Mouse (Mus musculus) granulocyte monocyte progenitor cell, adult 5-6 weeks (primary cell): ENCODE results near the gene Cacna1c. TPM values are rescaled to one million over a fixed set of nuclear protein-coding genes. Genes with fewer than 3 reads are reported as not detected.

ENCODE experiments used
- ATAC-seq: replicated peaks from 2 replicates; pipeline ENCODE4 v1.8.0; 2016; ENCODE audit warnings: mild to moderate bottlenecking, moderate TSS enrichment, inconsistent platforms; ENCODE audit not compliant: poor library complexity, severe bottlenecking
- total RNA-seq, 2 experiments: library from RNA; stranded (forward) in 1 of 2; stranded (reverse) in 1 of 2; fragments of 200-712, 200-1000 nt in 1 of 2; fragments of >200 nt in 1 of 2; fragmentation: Nextera tagmentation in 1 of 2; gene quantifications; 2 replicates each; pipeline ENCODE4 v1.2.3; 2014 to 2017

Gene Cacna1c
- total RNA-seq, 2 experiments from 2014 or later: not detected

DNA sequence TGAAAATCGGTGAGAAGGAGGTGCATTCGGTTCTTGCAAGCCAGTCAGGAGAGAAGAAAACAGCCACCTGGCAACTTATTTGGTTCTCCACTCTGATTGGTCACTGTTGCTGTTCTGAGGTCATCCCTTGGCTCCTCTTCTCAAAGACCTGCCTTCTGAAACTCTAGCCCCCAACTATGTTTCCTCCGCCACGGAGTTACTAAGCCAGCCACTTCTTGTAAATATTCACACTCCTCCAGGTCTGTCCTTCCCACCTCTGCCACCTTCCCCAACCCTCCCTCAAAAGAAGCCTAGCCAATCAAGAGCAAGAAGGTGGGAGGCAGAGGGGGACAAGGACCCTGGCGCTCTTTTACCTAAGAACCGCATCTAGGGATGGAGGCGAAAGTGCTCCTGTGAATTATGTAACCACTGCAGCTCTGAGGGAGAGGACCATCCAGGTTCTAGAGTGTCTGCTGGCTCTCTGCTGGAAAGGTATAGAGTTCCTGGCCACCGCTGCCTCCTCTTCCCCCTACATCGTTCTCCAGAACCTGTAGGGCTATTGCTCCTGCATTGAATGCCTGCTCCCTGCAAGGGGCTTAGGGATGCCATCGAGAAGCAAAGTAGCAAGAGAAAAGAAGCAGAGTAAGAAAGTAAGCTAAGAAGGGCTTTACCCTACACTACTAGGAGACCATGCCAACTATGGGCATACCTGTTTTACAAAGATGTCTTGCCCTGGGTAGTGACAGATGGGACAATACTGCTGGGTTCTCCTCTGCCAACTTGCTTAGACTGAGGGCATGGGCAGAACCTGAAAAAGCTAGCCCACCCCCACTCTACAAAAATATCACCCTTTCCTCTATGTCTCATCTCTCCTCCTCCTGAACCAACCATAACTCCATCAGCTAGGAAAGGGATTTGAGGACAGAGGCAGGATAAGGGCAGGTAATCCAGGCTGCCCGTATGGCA is 90.3 kb downstream of the Cacna1c start:
- no peak for ATAC-seq

DNA sequence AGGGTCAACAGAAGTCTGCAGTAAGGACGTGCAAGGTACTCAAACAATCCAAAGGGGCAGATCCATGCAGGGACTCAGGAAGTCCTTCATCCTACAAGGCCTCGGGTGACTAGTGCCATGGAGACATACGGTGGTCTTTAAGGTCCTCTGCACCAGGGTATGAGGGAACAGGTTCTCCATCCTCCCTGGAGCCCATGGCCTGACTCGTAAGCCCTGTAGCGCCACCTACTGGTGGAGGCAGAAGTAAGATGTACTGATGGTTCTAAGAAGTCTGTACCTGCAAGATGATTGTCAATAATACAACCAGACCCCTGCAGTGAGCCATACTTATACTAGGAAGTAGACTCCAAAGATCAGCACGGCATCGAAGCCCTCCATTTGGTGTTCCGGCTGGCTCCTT is 92.0 kb downstream of the Cacna1c start:
- ATAC-seq: no peak; the same call in 1 of the 2 replicates

DNA sequence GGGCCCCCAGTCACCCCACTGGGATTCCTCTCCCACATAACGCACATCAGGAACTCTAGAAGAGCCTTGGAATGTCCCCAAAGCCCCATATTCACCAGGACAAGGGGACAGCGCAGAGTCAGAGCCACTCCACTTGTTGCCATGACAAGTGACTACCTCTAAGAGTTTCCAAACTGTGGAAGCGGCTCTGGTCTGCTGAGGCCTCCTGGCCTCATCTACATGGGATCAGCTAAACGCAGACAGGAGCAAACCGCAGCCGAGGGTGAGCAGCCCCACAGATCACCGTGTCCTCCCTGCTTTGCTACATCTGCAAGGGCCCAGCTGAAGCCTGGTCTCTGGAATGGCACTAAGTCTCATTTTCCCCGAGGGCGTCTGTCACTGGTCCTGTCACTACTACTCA is 93.3 kb downstream of the Cacna1c start:
- ATAC-seq: no peak

DNA sequence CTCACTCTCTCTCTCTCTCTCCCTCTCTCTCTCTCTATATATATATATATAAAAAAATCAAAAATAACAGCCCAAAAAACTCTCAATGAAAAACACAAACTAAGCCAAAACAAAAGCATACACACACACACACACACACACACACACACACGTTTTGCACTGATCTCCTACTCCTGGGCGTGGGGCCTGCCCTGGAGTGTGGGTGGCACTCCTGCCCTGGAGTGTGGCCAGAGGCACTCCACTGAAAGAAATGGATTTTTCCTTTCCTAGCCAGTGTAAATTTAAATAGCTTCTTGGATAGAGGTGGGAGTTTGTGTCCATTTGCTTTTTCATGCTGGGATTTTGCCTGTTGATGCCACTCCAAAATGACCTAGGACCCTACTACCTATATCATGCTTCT is 96.9 kb downstream of the Cacna1c start:
- no peak for ATAC-seq

DNA sequence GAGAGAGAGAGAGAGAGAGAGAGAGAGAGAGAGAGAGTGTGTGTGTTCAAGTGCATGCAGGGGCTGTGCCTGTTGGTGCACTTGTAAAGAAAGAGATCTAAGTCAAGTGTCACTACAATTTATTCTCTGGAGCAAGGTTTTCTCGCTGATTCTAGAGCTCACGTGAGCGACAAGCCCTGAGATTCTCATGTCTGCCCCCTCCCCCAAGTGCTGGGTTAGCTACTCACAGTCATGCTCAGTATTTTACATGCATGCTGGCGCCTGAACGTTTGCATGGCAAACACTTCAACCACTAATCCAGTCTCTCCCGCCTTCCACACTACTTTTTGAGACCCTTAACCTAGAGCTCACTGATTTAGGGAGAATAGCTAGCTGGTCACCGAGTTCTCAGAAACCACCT is 99.7 kb downstream of the Cacna1c start:
- no peak for ATAC-seq

DNA sequence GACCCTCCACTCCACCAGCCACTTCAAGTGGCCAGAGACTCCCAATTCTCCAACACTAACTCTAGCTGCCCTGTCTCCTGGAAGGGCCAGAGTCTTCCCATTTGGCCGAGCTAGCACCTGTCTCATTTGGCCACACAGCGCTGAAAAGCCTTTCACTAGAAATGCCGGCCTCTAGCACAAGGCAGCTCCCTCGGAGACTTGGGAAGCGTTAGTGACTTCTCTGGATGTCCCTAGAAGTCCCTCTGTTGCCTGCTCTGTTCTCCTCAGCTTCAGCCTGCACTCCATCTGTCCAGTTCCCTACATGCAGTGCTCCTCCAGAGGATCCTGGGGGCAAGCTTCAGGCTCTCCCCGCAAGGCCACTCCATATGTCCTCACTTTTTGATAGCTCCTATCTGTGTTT is 101.1 kb downstream of the Cacna1c start:
- ATAC-seq: no peak

DNA sequence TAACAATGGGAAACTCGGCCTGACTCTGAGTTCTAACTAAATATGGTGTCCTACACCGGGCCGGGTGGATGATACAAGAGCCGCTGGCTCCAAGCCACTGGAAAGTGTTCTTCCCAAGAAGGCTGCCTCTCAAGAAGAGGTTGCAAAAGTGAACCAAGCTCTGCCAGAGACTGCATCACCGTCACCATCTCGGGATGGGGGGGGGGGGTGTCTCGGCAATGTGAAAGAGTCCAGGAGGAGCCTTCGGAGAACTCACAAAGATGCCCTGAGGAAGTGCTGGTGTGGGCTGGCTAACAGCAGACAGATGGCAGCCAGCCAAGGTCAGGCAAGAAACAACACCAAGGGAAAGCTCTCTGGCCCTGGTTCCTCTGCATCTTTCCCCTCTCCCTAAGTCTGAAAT is 107.0 kb downstream of the Cacna1c start:
- no peak for ATAC-seq

DNA sequence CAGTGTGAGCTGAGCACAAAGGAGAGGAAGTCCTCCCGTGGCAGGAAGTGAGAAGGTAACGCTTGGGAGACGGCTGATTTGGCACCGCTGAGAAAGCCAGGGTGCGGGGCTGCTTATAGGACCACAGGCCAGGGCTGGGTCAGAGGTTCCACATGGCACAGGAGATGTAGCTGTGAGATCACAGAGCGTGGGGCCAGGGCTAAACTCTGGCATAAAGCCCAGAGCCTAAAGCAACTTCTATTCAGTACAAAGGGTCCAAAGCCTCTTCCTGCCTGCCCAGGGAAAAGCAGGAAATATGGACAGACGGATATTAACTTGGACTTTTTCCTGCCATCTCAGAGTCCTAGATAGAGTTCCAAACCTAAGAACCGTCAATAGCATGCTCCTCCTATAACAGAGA is 107.8 kb downstream of the Cacna1c start:
- ATAC-seq: no peak

DNA sequence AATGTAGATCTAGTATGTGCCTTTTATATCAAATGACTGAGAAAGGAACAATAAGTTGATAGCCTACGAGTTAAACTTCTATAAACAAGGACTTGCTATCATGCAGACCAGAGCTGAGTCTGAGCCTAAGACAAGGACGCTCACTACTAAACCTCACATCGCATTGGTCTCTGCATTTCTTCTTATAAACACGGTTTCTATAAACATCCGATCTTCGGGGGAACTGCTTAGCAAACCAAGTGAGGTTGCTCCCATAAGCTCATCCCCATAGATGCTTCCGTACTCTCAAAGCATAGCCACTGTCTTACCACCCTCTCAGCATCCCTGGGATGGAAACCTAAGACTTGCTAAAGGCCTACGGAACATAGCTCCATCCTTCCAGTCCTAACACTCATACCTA is 108.3 kb downstream of the Cacna1c start:
- no peak for ATAC-seq

DNA sequence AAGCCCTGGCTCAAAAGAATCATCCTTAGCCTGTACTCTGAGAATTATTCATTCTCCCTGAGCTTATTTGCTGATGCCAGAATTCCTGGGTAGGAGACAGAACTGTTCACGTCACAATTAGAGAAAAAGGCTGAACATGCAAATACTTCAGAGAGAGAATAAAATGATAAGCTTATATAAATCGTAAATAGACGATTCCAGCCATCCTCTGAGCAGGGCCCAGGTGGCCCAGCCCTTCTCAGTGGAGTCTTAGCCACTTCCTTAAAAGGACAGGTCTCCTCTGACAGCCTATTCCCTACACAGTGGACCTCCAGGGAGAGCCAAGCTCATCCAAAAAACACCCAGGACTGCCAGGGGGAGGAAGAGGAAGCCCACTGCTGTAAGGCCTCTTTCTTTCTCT is 110.4 kb downstream of the Cacna1c start:
- ATAC-seq: no peak

DNA sequence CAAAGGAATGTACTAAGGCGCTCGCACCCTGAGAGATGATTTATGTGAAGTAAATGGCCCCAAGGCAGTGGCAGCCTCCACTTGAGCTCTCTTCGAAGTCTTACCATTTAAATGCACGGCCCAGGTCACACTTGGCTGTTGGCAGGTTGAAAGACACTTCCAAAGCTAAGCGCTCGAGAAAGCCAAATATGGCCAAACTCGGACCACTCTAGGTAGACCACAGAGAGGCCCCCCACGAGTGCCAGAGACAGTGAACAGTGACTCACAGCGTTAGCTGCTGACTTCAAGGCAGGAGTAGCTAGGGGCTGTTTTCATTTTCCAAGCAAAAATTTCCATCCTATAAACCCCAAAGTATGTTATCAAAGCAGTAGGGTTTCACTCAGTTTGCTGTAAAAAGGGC is 111.7 kb downstream of the Cacna1c start:
- ATAC-seq: no peak

DNA sequence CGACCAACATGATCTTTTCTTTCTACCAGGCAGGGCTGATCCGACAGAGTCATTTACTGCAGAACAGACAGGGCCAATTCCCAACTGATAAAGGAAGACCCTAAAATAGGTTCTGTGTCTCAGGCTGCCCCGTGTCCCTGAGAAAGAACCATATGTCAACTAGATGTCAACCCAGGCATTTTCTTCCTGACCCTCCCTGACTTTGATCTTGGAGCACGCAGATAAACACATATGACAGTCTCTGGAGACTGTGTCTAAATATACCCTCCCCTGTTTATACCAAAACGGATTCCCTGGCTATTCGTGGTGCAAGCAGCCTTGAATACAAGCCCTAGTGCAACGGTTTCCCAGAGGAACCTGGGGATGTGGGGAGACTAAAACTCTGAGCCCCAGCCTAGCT is 112.7 kb downstream of the Cacna1c start:
- no peak for ATAC-seq

DNA sequence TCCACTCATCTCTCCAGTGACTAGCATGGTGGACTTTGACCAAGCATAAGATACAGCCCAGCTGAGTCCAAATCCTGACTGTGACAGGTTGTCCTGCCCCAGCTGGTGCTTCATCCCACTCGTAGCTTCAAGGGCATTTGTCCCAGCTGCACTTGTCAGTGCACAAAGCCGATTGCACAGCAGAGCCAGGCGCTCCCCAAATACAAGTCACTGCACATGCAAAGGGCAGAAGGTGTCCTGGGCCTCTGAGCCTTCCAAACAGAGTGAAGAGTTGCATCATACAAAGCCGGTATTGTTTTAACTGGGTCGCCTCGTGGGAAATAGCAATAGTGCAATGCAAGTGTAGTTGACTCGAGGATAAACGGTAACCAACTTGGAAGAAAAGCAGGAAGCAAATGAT is 113.6 kb downstream of the Cacna1c start:
- ATAC-seq: no peak

DNA sequence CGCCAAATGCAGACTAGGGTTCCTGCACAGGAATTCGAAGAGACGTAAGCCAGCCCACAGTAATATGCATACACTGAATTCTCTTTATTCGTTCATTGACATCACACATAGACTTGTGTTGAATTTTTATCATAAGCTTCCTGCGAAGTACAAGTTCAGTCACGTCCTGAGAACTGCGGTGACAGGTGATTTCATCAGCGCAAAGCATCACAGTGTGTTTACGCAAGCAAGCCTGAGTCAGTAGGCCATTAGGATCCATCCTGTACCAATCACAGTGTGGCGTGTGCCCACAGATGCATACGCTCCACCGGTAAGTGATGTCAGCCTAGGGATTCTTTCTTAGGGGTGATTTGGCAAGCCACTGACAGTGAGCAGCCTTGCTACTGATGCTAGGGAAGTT is 114.6 kb downstream of the Cacna1c start:
- no peak for ATAC-seq

DNA sequence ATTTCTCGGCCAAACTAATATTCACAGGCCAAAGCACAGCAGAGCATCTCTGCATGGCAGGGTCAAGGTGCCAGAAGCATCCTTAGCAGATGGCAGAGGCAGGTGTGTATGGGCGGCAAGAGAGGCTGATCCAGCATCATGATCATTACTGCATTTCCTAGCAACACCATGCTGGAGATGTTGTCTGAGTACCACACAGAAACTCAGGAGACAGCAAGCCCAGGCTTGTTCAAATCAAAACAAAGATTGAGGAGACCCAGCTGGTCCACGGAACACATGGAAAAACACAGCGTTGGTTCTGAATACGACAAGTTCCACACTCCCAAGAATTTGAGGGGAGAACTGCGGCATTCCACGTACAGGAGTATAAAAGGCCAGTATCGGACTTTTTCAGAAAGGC is 116.6 kb downstream of the Cacna1c start:
- no peak for ATAC-seq

DNA sequence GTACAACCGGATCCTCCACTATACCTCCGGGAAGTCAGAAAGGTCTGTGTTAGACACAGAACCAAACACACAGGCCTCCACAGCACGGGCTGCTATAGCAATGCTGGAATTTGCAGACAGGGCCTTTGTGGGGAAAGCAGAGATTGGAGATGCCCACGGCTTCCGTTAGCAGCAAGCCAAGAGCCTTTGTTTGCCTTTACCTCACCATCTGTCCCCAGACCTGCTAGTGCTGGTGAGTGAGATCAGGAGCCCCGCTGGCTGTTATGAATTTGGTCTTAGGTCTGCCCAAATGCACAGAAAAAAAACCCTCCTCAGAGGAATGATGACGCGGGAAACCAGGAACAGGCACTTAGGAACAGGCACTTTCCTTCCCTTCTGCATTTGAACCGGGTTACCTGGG is 117.3 kb downstream of the Cacna1c start:
- no peak for ATAC-seq

DNA sequence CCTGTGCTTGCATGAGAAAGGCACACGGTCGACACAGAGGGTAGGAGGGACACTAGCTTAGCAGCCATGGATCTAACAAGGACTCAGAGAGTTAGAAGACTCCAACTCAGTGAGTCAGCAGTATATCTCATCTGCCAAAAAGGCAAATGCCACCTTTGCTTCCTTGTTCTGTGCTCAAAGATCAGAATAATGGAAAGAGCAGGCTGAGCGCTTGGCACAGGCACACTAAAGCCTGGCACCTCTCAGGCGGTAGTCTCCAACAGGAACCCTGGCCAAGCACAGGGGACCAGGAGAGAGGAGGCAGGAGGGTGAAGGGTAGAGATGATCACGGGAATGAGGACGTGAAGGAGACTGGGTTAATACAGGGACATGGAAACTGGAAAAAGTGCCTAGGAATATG is 119.0 kb downstream of the Cacna1c start:
- ATAC-seq: no peak

DNA sequence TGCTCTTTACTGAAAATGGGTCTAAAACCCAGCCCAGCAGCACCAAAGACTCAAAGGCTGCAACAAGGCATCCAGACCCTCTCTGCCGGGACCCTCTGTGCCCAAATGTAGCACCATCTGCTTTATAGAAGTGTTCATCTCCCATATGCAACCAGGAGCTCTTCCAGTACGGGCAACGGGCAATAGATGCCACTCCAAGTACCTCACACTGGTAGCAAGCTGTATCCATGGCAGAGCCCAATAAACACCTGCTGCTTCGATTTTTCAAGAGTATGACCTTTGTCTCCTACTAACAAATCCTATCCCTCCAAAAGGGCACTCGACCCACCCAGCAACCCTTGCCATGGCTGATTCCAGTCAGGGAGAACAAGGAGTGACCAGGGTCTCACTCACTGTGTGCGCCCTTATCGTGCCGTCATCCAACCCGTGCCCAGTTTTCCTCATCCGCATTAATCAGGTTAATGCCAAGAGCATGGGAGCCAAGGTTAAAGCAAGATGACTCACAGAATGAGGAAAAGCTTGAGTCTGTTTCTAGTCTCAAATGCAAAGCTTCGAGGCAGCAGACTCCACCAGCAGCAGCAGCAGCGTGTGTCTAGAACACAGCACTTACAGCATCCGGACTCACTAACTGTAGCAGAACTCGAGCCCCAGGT is 122.7 kb downstream of the Cacna1c start:
- no peak for ATAC-seq

DNA sequence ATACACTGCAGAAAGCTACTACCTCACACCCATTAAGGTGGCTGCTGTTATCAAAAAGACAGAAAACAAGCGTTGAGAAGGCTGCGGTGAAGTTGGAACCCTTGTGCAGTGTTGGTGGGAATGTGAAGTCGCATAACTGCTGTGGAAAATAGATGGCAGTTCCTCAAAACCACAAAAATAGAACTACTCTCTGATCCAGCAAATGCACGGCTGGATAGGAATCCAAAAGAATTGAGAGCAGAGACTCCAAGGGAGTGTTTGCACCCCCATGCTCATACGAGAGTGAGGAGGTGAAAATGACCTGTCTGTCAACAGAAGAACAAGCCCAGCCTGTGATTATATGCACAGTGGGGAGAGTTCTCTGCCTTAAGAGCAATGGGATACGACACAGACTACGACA is 123.4 kb downstream of the Cacna1c start:
- no peak for ATAC-seq

DNA sequence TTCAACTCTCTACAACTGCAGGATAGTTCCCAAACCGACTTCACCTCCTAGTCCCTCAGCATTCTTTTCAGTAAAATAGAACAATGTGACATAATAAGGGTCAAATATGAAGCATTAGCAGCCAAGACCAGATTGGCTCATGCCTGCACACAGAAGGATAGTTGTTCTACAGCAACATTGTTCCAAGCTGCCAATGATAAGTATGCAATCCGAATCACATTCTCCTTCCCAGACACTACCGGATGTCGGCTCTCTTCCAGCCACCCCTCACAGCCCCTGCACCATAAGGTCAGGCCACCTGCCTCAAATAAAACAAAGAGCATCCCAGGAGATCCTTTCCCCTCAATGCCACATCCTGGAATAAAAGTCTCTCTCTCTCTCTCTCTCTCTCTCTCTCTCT is 125.4 kb downstream of the Cacna1c start:
- ATAC-seq: no peak

DNA sequence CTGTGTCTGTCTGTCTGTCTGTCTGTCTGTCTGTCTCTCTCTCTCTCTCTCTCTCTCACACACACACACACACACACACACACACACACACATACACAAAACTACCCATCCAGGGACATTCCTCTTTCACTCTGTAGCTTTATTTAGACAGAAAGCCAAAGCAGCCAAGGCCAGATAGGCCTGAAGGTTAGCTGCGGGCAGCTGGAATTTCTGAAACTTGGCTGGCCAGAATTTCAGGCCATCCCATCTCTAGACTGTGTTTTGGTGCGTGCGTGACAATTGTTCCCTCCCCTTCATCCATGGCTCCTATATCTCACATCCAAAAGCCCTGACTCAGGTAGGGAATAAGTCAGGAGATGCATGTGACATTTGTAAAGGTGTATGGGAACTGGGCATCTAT is 125.9 kb downstream of the Cacna1c start:
- ATAC-seq: no peak

DNA sequence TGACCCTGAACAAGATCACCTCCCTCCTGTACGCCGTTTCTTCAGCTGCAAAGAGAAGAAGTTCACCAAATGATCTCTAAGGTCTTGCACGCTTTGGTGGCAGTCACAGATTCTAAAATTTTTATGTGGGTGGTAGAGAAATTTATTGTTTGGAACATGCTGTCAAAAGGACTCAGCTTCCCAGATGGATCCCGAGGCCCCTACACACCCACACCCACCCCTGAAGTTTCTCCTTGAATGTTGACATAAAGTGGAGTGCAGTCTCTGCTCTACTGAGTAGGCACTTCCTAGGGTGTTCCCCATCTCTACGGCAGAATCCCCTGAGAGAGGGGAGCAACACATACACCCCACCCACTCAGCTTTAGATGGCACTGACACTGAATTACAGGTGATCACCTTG is 127.1 kb downstream of the Cacna1c start:
- ATAC-seq: no peak
